Mouse (Mus musculus) c-Kit-positive CD71-negative TER-119-negative erythroid progenitor cells, embryonic 14.5 days (primary cell): ENCODE data around the gene Ctps.
"Not testable (repeated sequence)": the region's sequence is repeated elsewhere in the genome, so short reads cannot be mapped to it uniquely, and the experiment has no call there.

Source experiments
- DNase-seq: peaks from one replicate; pipeline ENCODE4 v3.0.0-alpha.2; 2013; ENCODE audit warnings: low read depth

Gene Ctps

DNA sequence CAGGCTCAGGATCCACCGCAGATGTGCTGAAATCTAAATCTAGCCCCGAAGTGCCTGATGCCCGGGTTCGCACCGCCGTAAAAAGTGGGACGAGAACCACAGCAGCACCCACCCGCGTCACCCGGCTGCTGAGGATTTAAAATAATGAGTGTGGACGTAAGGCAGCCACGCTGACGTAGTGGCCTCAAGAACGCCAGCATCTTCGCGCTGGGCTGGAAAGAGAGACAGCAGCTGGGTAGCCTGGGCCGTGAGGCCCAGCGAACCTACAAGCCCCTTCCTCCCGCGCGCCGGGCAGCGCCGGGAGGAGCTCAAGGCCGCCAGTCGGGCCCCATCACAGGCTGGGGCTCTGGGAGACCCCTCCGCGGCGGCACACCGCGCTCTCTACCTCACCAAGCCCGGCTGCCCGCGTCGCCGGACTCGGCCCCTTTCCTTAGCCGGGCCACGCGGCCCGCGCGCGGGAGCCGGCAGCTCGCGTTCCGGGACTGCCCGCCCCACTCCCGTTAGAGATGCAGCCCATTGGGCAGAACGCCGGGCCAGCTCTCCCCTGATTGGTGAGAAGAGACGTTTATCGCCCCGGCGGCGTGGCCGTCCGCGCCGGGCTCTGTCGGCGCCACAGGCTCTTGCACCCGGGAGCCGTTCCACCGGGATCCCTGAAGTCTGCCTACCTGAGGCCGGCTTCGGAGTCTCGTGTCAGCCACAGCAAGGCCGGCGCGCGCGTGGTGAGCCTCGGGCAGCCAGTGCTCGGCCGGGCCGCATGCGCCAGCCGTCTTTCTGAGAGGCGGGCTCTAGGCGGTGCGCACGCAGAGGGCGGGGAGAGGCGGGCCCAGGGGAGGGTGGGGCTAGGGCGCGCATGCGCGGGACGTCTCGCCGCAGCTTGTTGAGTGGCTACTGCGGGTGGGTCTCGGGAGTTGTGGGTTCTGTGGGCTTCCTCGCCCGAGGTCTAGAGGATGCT, at the start of gene Ctps:
TSS of gene Ctps (minus strand) at position 791 of the 952 bp plus-strand sequence.
- DNase-seq: peak; percentile 79

DNA sequence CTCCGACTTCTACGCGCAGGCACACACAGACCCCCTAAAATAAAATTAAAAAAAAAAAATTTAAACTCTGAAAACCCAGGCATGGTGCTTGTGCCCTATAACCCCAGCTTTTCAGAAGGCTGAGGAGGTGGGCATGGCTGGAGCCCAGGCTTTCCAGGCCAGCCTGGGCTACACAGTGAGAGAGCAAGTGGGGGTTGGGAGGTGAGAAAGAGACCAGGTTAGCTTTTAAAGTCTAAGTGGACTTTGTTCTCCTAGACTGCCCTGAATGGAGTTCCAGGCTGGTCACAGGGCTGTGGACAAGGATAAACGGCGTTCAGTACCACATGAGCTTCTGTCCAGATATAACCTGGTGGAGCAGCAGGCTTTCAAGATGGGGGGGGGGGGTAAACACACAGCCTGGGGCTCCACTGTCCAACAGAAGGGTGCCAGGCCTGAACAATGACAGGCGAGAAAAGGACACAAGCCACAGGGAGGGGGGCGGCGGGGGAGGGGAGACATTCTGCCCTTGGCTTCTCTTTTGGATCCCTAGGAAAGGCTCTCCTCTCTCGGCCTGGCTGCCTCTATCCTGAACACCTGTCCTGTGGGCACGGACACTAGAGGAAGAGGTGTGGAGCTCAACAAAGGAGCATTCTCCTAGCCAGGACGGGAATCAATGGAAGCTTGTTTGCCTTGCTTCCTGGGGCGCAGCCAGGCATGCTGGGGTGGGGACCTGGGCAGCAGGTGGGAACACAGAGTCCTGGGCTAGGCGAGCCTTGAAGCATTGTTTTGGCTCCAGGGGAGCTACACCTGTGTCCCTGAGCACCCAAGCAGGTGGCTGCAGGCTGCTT, 46.3 kb upstream of the Ctps start:
- no peak for DNase-seq

DNA sequence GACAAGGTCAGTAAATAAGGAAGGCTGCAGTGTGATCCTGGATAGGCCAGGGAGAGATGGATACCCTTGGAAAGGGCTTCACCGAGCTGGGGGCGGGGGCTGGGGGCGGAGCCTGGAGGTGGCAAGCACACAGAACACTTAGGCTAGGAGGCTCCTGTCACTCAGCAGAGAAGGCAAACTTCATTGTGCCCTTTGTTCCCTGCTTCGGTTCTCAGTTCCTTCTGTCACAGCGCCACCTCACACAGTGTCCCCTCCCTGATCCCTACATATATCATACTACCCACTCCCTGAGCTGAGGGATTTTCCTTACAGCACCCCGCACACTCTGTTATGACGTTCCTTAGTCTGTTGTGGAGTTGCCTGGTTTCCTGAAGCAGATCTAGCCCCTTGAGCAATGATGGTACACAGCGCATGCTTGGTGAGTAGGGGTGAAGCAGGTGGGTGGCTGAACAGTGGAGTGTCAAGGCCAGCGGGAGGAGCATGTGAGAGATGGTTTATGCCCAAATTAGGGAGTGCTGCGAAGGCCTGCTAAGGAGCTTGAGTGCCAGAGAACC, 45.5 kb upstream of the Ctps start:
- DNase-seq: no peak

DNA sequence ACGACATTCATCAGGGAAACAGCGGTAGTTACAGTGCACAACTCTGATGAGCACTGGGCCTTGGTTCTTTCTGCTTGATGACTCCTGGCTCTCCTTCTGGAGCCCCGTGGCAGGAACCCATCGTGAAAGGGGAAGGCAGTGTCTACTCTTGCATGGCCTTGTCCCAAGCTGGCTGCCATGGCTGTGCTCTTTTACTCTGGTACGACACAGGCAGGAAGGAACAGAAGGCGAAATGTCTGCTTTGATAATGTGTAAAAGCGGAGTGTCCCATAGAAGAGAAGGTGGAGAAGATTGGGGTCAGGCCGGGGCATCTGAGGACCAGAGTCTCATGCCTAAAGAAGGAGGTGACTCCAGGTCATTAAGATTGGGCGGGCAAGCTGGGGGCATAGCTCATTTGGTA, 44.6 kb upstream of the Ctps start:
- DNase-seq: no peak

DNA sequence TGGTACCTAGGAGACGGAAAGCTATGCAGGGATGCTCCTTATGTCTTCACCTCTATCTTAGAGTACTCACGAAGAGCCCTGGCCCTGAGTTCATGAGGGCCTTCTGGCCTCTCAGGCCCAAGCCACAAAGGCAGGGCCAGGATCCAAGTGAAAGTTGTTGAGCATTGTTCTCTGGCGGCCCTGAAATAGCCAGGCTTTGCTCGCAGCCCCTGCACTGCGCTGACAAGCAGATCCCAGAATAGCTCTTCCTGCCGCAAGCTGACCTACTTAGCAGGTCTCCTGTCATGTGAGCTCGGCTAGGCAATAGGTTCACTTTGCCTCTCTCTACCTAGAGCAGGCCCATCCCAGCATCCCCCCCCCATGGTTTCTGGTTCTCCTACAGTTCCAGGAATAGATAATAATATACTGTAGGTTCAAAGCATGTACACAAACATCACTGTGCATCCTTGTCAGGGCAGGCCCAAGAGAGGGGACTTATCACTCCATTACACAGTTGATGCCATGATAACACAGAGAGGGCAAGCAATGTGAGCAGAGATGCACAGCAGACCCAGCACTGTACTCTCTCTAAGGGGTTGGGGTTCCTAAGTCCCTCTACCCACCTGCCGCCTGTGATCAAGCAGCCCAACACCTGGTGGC, 43.7 kb upstream of the Ctps start:
- no peak for DNase-seq

DNA sequence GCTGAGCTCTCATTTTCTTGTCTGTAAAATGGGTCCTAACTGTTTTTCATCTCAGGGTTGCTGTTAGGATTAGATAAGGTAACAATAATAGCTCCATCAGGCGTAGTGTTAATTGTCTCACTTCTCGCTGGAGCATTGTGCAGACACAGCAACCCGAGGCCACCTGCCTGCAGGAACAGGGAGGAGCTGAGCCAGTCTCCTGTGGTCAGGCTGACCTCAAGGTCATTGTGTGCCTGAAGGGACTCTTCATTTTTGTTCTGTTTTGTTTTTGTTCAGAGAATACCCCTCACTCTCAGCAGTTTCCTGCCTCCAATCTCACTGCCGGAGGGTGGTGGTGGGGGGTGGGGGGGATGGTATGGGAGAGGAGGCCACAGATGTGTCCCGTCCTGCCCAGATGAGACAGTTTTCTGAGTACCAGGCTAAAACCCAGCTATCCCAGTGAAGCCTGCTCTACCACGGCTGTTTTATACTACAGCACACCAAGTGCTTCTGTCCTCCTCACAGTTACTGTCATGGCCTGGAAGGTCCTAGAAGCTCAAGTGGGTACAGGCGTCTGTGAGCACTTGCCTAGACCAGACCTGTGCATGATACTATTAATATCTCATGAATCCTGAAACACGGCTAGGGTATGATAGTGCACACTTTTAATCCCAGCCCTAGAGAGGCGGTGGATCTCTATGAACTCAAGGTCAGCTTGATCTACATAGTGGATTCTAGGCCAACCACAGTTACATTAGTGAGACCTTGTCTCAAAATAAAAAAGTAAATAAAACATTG, 42.4 kb upstream of the Ctps start:
- DNase-seq: no peak

DNA sequence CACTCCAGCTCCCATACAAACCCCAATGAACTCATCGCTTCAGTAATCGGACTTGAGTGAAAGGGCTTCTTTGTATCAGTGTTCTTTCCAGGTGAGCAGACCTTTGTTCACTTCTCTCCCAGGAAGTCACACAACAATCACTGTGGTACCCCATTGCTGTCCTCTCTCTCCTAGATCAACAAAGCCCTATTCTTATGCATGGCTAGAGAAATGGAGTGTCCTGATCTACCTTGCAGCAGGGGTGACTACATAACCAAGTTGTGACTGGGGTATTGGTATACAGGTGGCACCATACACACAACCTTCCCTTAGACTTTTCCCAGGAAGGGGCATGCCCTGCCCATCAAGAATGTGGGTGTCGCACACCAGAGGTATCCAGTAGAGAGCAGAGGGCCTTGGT, 40.9 kb upstream of the Ctps start:
- no peak for DNase-seq

DNA sequence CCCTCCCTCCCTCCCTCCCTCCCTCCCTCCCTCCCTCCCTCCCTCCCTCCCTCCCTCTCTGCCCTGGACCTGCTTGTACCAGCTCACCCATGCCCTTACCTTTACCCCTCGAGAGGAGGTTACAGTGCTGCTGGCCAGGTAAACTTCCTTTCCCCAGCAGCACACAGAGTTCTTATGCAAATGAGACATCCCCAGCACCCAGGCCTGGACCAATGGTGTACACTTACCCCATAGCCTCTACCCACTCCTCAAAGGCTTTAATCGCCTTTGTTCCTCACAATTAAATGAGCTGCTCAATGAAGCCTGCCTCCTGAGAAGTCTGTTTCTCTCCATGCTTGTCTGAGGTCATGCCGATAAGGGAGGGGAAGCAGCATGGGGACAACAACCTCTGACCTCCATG, 36.9 kb upstream of the Ctps start:
- DNase-seq: no peak

DNA sequence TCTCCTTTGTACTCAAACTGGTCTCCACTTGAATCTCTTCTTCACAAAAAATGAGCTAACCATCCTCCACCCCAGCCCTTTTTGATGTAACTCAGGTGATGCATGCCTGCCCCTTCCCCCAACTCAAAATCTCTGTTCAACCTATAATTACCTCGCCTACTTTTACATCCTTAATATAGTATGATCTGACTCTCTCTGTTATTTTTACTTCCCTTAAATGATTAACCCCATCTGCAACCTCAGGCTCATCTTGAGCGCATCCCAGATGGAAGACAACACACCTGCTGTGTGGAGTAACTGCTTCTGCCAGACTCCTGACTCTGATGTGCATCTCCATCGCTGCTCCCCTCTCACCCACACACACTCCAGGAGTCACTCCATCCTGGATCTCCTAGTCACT, 32.6 kb upstream of the Ctps start:
- DNase-seq: no peak

DNA sequence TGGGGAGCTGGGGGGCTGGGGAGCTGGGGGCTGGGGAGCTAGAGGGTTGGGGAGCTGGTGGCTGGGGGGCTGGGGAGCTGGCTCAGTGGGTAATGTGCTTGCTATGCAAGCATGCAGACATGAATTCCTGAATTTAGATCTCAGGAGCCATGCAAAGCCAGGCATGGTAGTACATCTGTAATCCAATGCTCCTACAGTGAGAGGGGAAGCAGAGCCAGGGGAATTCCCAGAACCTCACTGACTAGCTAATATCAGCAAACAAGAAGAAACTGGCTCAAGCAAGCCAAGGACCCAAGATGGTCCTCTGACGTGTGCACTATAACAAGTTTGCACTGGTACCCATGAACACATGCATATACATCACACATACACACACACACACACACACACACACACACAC, 31.7 kb upstream of the Ctps start:
- DNase-seq: no peak

DNA sequence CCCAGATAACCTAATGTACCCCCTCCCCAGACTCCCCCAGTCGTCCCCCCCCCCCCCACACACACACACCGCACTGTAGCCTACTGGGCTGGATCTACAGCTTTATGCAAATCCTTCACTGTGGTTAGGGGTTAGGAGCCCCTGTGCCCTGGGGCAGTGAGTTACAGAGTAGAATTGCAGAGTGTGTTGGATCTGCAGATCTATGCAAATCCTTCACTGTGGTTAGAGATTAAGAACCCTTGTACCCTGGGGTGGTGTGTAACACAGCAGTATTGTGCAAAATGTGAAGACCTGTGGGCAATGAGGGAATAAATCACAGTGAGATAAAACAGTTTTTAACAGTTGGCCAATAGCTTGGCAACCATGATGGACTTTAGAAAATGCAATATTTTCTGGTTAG, 28.8 kb upstream of the Ctps start:
- no peak for DNase-seq

DNA sequence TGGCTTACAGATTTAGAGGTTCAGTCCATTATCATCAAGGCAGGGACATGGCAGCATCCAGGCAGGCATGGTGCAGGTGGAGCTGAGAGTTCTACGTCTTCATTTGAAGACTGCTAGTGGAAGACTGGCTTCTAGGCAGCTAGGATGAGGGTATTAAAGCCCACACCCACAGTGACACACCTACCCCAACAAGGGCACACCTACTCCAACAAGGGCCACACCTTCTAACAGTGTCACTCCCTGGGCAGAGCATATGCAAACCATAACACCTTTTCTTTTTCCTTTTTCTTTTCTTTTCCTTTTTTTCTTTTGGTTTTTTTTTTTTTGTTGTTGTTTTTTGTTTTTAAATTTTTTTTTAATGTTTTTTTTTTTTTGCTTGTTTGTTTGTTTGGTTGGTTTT, 26.1 kb upstream of the Ctps start:
- not testable (repeated sequence) for DNase-seq

DNA sequence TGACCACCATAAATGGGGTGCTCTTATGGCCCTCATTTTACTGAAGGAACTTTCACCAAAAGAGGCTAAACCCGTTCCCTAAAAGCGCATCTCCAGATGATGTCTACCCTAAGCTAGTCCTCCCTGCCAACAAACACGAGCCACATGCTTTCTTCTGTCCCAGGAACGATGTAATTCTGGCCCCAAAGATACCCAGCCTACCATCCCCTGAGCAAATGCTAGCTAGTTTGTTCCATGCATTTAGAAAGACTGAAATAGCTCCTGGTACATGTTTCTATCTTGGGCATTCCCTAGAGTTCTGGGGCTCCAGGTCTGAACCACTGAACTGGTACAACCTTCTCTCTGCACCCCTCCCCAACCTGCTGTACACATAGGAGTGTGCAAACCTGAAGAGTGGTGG, 20.9 kb upstream of the Ctps start:
- no peak for DNase-seq

DNA sequence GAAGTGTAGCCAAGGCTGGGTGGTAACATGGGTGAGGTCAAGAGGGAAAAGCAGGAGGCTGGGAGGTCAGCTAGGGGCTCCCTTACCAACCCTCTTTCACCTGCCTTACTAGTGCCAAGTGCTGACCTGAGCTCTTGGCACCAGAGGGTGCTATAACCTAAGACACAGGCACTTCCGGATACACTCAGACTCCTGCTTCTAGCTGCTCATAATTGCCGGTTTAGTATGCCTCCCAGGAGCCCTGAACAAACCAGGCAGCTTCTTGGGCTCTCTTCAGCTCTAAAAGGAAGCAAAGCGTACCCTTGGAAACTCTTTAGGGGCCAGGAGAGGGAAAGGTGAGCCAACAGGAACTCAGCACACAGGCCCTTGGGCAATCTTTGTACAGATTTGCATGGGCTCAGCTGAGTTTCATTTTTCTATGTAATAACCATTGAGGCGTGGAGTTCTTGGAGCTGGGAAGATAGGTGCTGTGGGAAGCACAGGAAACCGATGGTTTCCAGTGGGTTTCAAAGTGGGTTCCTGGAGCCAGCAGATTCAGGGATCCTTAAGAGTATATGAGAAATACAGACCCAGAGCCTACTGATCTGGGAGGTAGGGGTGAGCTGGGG, 19.8 kb upstream of the Ctps start:
- DNase-seq: peak; percentile 62

DNA sequence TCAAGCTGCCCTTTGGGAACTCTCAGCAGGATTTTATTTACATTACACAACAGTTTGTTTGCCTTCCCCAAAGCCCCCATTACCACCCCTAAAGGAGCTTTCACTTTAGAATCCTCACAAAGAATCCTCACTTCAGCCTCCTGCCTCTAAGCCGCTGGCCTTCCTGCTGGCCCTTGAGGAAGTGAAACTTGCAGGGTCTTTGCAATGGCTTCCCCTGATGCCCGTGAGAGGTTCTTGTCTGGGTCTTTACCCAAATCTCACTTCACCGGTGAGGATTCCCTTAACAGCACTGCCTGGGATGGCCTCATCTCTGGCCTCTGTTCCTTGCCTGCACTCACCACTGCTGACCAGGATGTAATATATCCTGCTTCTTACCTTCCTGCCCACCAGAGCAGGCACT, 19.0 kb upstream of the Ctps start:
- no peak for DNase-seq

DNA sequence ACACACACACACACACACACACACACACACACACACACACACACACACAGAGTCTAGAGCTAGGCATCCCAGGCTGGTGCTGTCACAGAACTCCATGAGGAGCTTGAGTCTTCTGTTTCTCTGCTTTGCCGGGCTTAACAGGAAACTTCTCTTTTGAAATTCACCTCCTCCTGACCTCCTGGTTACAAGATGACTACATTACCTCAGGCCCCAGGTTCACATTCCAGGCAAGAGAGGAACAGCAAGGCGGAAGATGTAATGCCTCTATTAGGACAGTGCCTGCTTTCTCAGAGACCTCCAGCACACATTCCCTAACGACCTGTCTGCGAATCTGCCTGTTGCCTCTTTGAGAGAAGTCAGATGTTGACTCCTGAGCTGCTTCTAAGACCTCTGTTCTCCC, 18.4 kb upstream of the Ctps start, which contains the start of gene Gm8439:
TSS of gene Gm8439 (plus strand) at position 301 of the 400 bp plus-strand sequence.
- no peak for DNase-seq

DNA sequence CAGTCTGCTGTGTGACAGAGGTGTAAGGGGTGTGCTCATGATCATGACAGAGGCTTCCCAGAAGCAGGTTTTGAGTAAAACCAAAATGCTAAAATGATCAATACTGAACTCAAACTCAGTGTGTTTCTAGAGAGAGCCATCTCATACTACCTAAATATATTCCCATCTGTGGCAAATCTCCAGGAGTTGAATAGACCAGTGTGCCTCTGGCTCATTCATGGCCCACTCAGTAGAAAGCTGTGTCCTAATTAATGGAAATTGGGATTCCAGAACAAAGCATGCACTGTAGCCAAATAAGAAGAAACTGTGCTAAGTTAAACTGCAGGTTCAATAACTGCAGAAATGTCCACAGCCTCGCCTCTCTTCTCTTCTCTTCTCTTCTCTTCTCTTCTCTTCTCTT, 16.9 kb upstream of the Ctps start:
- DNase-seq: no peak

DNA sequence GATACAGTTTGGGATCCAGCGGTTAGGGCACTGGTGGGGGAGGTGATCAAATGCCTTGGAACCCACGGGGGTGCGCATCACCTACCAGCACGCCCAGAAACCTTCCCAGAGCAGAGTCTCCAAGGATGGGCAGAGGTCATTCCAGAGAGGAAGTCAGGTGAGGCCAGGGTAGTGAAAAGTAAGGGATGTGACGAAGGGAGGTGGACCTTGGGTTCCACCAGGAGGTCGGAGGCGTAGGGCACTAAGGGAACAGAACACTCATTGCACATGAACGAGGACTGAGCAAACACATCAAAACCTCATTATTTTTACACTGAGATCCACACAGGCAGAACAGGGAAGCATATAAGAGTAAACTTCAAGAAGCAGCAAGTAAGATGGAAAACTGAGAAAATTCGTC, 11.6 kb upstream of the Ctps start:
- DNase-seq: no peak

DNA sequence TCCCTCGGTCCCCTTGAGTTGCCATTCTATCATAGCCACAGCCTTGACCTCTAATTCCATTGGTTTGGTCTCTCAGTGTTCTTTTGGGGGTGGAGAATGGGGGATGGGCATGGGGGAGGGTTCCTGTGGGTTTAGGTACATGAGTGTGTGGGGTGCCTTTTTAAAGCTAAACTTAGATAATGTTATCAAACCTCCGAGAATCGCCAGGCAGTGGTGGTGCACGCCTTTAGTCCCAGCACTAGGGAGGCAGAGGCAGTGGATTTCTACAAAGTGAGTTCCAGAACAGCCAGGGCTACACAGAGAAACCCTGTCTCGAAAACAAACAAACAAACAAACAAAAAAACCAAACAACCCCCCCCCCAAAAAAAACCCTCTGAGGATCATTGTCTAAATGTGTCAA, 10.8 kb upstream of the Ctps start:
- no peak for DNase-seq

DNA sequence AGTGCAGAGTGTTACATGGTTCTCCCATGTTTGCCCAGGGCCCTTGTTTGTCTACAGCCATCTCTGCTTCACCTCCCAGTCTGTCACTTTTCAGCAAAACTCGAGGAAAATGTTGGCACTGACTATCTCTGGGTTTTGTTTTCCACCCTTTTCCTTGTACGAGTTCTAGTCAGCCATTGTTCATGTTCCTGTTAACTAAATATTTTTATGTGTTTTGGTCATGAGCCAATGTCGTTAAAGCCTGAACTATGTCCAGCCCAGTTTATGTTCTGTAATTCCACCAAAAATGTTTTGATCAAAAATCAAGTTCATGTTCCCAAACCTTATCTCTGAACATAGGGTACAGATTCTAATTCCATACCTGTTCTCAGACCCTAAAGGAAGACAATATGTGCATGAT, 1.6 kb upstream of the Ctps start:
- DNase-seq: no peak

DNA sequence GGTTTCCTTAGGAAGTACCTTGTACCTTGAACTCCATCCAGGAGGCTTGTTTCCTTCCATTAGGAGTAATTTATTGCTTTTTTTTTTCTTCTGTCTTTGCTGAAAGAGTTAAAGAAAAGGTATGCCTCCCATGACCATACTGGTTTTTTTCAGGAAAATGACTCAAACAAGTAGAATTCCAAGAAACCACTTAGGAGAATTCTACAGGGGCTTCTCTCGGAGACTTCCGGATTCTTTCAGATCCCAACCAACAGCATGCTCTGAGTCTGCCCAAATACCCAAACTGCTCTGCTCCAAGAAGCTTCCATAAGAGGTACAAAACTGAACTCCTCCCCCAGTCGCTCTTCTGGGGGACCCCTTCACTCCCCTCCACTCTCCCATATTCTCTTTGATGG, 991 bp upstream of the Ctps start:
- DNase-seq: no peak
